Mouse (Mus musculus) sigmoid colon, adult 10 weeks (tissue): ENCODE data around the gene Col9a2. TPM values are rescaled to one million over a fixed set of nuclear protein-coding genes. Genes with fewer than 3 reads are reported as not detected.

Source experiments
- polyA plus RNA-seq: library from polyadenylated mRNA; stranded (reverse); fragments of 350-450 nt; fragmentation: Illumina TruSeq; extraction: RNeasy Lipid Tissue Mini Kit (QIAGEN cat#74804); gene quantifications from one replicate; pipeline ENCODE4 v1.2.3, GENCODE M21; 2014; ENCODE audit warnings: low read depth, low replicate concordance

Col9a2 gene
- not detected for polyA plus RNA-seq

DNA sequence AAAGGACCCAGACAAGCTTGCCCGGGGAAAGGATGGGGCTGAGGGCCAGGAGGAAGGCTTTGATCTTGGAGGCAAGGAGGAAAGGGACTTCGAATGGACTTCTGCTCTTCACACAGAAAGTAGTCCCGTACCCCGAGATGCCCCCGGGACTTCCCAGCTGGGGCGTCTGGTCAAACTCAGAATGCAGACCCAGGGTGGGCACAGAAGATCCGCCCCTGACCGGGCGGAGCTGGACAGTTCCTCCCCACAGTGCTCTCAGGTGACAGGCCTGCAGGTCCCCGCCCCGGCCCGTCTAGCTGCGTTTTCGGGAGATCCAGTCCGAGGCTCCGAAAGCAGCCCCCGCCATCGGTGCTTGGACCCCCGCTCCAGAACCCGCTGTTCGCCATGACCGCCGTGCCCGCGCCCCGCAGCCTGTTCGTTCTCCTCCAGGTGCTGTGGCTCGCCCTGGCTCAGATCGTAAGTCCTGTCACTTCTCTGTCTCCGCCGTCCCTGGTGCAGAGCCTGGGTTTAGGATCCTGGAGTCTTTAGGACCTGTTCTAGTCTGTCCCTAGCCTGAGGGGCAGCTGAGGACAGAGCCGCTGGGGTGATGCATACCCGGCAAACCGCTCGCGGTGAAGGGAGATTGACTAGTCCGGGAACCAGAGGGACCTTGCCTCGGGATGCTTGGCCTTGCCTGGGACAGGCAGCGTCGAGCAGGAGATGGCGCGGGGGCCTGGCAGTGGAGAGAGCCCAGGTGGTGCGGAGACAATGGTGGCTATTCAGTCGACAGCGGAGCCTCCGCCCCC lies at the start of gene Col9a2:
Col9a2 (plus strand) TSS at position 55 of the 785 bp plus-strand sequence.

DNA sequence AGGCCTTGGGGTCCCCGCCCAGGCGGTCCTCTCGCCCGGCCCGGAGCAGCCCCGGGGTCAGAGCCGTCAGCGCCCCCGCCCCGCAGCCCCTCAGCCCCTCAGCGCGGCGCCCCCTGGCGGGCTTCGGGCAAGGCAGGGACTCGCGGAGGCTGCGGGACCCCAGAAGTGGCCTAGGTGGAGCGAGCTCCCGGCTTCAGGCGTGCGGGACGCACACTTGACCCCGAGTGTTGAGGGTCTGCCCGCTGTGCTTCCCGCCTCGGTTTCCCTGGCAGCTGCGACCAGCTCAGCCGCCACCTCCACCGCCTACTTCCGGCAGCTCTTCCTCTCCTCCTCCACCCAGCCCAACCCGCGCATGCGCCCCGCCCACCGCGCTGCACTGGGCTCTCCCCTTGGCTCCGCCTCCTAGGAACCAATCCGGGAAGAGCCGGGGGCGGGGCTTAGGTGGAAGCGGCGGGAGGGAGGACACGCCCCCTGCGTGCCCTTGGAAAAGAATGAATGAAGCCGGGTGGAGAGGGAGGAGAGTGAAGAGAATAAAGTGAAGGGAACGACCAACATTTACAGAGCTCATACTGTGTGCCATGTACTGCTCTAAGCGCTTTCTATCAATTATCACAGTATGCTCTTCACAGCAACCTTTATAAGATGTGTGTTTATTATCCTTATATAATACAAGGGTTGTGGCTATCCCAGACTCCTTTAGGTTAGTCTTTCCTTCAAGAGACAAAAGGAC lies 22.1 kb upstream of the Col9a2 start, which contains the start of gene Smap2:
Smap2 (minus strand) TSS at position 320 of the 730 bp plus-strand sequence.

DNA sequence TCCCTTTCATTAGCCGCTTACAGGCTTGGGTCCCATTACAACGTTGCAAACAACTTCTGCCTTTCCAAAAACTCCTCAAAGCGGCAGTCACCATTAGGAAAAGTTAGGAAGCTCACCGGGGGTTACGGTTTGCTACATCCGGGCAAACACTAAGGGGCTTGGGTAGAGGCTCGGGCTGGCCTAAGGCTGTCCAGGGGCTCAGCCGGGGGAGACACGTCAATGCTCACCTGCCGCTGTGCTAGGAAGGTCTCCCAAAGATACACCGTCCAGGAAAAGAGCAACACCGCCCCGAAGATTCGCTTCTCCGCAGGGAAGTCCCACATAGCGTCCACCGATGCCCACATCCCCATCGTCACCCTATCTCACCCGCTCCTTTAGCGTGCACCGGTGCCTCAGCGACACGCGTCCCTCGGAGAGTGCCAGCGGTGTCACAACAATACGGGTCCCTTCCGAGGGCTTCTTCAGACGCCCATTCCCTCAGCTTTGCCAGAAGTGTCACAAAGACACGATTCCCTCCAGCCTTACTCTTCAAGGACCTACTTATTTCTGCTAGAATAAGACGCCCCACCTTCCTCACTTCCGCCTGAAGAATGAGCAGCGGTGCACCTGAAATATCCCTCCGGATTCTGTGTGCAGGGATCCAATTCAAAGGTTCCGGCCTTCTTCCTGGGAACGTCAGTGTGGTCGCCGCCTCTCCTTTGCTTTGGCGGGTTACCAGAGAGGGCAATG lies 58.6 kb downstream of the Col9a2 start, which contains the start of gene Zmpste24:
Zmpste24 (minus strand) TSS at position 592 of the 729 bp plus-strand sequence.

Other genes with a start within 250 kb of the Col9a2 start
- 27.9 TPM for gene Nfyc, start 207.8 kb upstream of the Col9a2 start, polyA plus RNA-seq
- gene Rims3, start 184.6 kb upstream of the Col9a2 start, polyA plus RNA-seq, result 0.35 TPM
- gene Exo5, start 114.4 kb upstream of the Col9a2 start, polyA plus RNA-seq, result 12.3 TPM
- gene Zfp69, start 87.7 kb upstream of the Col9a2 start, polyA plus RNA-seq, result 2.4 TPM
- 23.7 TPM for gene Smap2, start 22.1 kb upstream of the Col9a2 start, polyA plus RNA-seq
- 113 TPM for gene Zmpste24, start 58.9 kb downstream of the Col9a2 start, polyA plus RNA-seq
- not detected for gene Tmco2, start 69.8 kb downstream of the Col9a2 start, polyA plus RNA-seq
- 38.8 TPM for gene Rlf, start 175.7 kb downstream of the Col9a2 start, polyA plus RNA-seq